Mouse (Mus musculus): Measurements from ENCODE around the gene Trim2. TPM values are rescaled to one million over a fixed set of nuclear protein-coding genes. Genes with fewer than 3 reads are reported as not detected.

Trim2 gene
- total RNA-seq, 2 experiments from 2014 or later = 9.1 to 9.9 TPM

GRCm38 (mm10) chr3:84261863-84262262 is 44.8 kb downstream of the Trim2 start:
- DNase-seq = no peak
- intact Hi-C loops (cut with DNase I) = no loop called here

DNA sequence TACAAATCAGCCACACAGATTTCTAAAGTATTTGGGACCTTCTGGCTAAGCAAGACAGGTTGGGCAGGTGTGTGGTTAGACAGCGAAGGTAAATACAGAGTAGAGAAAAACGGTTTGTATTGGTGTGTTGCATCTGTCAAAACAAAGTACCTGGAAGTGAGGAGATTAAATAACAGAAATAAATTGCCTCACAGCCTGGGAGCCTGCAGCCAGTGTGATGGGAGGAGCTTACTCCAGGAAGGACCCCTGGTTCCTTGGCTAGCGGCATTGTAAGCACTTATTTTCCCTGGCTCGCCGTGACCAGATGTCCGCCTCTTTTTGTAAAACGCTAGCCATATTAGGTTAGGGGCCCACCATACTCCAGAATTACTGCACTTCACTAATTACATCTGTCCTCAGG is 45.8 kb downstream of the Trim2 start:
- intact Hi-C loops (cut with DNase I) = no loop called here

DNA sequence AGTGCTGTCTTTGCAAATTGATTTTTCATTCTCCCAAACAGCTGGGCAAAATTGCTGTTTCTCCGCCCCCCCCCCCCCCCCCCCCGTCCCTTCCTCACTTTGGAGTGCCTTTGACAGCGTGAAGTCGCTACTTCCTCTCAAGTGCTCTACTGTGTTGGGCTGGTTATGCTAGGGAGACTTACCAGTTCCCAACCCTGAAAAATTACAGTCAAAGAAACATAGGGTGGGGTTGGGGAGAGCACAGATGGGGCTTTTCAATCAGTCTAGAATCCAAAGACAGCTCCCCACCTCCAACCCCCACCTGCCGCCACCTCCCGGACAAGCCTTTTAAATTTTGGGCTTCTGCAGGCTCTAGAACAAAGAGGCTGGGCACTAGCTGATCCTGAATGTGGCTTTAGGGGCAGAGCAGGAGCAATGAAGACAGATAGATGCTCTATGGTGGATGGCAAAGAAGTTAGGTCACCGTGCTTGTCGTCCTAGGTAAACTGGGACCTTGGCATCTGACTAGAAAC is 46.6 kb downstream of the Trim2 start:
- no peak for DNase-seq
- intact Hi-C loops (cut with DNase I) = no loop called here

More for the DNA sequence above, 45.8 kb downstream of the Trim2 start:
- DNase-seq = no peak

DNA sequence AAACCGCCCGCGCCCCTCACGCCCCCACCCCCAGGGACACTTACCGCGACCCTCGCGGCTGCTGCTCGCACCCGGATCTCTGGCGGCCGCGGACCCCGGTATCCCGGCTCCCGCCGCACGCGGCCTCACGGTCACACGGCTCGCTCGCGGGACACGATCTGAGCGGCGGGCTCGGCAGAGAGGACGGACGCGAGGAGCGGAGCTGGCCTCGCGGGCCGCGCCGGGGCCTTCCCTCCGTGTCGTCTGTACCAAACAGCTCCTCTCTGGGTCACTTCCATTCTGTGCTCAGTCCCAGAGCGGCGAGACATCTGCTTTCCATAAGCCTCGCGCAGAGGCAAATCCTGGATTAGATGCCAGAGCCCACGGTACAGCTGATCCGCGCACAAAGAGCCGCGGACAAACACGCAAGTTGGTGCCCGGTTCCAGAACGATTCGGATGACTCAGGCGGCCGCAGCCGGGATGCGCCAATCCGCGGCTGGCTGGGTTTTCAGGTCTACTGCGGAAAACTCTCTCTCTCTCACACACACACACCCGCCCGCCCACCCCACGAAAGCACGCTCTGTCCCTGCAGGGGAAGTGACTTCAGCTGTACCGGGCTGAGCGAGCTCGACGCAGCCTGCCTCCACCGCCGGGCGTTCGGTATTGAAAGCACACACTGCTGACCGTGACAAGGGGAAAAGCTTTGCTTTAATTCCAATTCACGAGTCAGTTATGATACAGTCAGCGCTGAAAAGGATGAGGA is 47.2 kb downstream of the Trim2 start:
- intact Hi-C loops (cut with DNase I) = loop anchor here (2.0 kb wide), 1 partner anchor 31 kb away; no protein-coding TSS in a partner anchor
- DNase-seq = peak; percentile 74 to 76

- intact Hi-C loops (cut with DNase I) = loop anchor here (2.0 kb wide), 1 partner anchor 30 kb away; no protein-coding TSS in a partner anchor
- no peak for DNase-seq
These were observed 48.1 kb downstream of the Trim2 start for GRCm38 (mm10) chr3:84258518-84259031.

DNA sequence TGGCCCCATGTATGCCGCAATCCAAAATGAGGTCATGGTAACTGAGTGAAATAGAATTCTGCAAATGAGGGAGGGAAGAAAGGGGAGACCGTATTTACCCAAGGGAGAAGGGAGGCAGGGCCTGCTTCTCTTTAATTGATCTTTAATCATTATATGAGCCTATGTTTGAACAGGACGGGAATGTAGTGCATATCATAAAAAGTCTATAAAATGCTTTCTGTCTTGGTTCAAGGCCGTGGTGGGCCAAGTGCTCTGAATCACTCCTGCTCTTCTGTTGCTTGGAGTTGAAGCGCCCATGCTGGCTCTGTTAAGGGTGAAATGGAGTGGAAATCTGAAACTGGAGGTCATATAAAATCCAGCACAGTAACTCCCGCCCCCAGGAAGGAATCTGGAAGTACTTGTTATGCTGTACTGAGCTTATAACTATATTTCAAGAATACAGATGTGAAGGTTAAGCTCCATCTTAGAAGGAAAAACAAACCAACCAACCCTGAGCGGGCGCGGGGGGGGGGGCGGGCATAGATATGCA is 48.6 kb downstream of the Trim2 start:
- no peak for DNase-seq
- intact Hi-C loops (cut with DNase I) = loop anchor here (2.0 kb wide), 1 partner anchor 29 kb away; no protein-coding TSS in a partner anchor

- intact Hi-C loops (cut with DNase I) = no loop called here
These were observed 52.2 kb downstream of the Trim2 start for GRCm38 (mm10) chr3:84254520-84254878.

DNA sequence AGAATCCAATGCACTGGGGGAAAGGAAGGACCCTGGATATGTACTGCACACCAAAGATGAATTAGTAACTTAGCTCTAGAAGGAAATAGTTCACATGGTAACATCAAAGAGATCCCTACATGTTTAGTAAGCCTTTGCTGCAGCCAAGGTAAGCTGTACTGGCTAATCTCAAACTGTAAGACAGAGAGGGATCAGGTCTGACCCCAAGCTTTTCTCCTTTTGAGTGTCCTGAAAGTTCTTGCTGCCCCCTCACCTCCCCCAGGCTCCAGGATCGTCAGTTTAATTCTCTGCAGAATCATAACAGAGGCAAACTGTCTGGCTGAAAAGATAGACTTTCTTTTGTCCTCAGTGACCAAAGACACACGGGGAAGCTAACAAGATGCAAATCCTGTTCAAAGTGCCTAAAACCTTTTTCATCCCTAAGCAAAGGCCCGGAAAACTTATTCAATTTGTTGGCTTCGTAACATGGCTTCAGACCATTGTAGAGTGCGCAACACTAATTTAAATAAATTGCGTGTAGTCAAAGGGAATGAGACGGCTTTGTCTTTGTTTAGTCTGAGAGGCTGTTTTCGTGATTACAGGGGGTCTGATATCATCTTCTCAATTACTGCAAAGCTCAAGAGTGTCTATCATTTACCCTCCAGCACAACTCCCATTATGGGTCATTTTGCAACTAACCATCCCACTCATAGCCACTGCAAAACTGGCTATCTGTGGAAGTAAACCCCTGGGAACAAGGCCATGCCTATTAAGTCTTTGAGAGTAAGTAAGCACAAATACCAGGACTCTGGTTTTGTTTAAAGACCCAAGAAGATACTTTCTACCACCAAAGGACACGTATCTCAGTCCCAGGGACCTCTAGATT is 52.8 kb downstream of the Trim2 start:
- intact Hi-C loops (cut with DNase I) = no loop called here
- DNase-seq = no peak

More at GRCm38 (mm10) chr3:84254520-84254878, 52.2 kb downstream of the Trim2 start:
- DNase-seq = no peak

- intact Hi-C loops (cut with DNase I) = no loop called here
- no peak for DNase-seq
These were observed 53.7 kb downstream of the Trim2 start for GRCm38 (mm10) chr3:84252776-84253654.

- intact Hi-C loops (cut with DNase I) = no loop called here
- DNase-seq = no peak
These were observed 55.0 kb downstream of the Trim2 start for GRCm38 (mm10) chr3:84251721-84252120.

DNA sequence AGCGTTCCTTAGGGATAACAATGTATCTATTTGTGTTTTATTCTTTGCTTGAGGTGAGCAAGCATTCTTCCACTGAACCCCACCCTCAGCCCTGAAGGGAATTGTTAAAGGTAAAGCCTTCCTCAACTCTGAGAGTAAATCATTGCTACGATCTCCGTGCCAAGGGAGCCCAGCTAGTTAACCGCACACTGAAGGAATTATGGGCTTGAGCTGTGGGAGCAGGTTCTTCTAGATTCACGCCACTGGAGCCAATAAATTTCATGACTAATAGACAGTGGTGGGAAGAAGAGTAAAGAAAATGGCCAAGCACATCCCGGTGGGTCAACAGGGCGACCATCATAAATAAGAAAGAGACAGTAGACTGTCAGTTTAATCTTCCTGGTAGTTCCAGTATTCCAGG is 56.4 kb downstream of the Trim2 start:
- intact Hi-C loops (cut with DNase I) = no loop called here
- no peak for DNase-seq

GRCm38 (mm10) chr3:84247789-84248188 is 58.9 kb downstream of the Trim2 start:
- no peak for DNase-seq
- intact Hi-C loops (cut with DNase I) = no loop called here

GRCm38 (mm10) chr3:84246421-84246861 is 60.2 kb downstream of the Trim2 start:
- DNase-seq = no peak
- intact Hi-C loops (cut with DNase I) = no loop called here

DNA sequence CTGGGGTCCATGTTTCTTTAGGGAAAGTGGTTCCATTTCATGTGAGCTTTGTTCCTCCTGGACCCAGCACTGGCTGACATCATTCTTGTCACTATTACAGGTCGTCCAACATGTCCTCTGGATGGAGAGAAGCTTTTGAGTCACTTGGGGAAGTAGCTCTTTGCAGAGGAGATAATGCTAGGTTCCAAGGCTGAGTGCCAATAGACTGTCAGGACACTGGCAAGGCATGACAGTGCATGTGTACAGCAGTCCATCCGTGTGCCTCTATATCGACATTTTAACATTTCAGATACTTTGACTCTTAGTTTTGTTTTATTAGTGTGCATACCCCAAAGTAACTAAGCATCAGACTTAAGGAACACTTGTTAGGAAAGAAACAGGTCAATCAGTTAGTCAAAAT is 63.6 kb downstream of the Trim2 start:
- intact Hi-C loops (cut with DNase I) = no loop called here
- DNase-seq = no peak

DNA sequence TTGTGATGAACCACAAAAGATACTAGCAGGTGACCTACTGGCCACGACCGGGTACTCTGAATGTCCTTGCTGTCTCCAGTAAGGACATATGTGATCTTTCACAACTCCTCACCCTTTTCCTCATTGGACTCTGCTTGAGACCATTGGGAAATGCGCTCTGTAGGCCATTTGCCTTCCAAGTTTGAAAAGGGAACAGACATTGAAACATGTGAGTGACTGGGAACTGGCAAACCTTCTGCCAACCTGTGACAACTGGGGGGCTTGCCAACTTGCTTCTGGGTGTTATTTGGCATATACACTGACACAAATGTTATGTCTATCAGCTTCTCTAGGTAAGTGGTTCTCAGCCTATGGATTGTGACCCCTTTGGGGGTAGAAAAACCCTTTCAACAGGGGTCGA is 64.2 kb downstream of the Trim2 start:
- intact Hi-C loops (cut with DNase I) = no loop called here
- DNase-seq = peak in 1 of 2 experiments; percentile 23

DNA sequence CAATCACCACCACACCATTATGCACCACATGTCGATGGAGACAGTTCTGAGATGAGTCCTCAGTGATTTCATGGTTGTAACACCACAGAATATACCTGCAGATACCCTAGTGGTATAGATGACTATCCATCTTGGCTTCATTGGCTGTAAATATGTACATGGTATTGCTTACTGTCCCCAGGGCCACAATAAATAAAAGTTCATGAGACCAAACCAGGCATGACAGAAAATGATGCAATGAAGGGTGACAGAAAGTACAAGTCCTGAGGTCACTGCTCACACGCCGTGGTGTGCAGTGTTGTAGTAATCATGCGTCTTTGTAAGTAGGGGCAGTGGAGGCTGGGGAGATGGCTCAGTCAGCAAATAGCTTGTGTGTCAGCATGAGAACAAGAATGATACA is 65.6 kb downstream of the Trim2 start:
- no peak for DNase-seq
- intact Hi-C loops (cut with DNase I) = no loop called here

DNA sequence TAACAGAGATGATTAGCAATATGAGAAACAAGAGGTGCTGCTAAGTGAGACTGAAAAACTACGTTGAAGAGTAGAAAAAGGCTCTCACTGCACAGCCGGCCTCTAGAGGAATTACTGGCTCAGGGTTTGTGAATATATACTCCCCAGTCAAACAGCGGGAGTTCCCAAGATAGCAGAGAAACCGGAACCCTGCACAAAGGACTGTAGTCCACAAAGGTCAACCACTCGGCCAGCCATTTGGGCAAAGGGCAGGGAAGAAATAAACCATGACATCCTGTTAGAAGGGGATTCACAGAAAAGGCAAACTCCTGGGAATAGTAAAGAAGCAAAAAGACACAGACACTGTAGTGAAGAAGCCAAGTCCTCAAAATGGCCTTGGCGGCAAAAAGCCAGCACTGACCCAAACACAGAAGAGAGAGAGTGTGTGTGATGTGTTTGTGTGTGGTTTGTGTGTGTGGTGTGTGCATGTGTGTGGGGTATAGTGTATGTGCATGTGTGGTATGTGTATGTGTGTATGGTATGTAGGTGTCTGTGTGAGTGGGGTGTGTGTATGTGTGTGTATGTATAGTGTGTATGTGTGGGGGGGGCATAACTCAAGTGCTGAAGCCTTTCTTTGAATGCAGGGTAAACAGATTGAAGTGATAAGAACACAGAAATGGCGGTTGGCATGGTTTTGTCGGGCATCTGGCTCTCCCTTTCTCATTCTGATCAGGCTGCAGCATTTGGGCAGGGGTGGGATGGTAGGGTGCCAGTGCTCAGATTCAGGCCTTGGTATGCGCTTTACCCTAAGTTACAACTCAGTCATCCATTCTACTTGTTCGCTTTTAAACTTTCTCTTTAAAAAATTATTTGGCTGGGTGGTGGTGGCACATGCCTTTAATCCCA is 71.0 kb downstream of the Trim2 start:
- peak in 1 of 2 experiments; percentile 24 for DNase-seq
- intact Hi-C loops (cut with DNase I) = no loop called here

DNA sequence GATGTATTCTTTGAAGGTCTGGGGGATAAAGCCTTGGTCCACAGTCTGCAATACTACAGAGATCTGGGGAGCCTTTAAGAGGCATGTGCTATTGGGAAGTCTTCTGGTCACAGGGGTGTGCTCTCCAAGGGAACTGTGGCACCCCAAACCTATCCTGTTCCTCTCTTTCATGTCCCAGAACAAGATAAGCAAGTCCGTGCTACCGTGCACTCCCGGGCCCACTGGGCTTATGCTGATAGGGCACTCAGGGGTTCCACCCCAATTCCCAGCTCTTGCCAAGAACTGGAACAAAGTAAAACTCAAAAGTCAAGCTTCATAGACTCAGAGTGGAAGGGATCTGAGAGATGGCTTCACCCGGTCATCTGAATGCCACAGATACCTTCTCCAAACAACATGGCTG is 72.1 kb downstream of the Trim2 start:
- intact Hi-C loops (cut with DNase I) = no loop called here
- no peak for DNase-seq

All from heart, postnatal 10 days (tissue).